Mouse (Mus musculus) left cerebral cortex, postnatal 4 days (tissue): ENCODE data around the gene Scarf1. TPM values are rescaled to one million over a fixed set of nuclear protein-coding genes. Genes with fewer than 3 reads are reported as not detected.
A peak's percentile ranks its signal among the peaks of the same experiment; 100 is the strongest.

Experiments
- DNase-seq: peaks from one replicate; pipeline ENCODE4 v3.0.0-alpha.2; 2022
- intact Hi-C: fragments of 180-260 bp; cut with DNase I; formaldehyde crosslinking; loops from one replicate; pipeline ENCODE4 v1.15.1; 2025
- total RNA-seq, 2 experiments: library from RNA; stranded (reverse); gene quantifications; 2 replicates each; pipeline ENCODE4 v1.2.3; 2021

The Scarf1 gene
- total RNA-seq, 2 experiments from 2014 or later, result 3.0 to 3.5 TPM

DNA sequence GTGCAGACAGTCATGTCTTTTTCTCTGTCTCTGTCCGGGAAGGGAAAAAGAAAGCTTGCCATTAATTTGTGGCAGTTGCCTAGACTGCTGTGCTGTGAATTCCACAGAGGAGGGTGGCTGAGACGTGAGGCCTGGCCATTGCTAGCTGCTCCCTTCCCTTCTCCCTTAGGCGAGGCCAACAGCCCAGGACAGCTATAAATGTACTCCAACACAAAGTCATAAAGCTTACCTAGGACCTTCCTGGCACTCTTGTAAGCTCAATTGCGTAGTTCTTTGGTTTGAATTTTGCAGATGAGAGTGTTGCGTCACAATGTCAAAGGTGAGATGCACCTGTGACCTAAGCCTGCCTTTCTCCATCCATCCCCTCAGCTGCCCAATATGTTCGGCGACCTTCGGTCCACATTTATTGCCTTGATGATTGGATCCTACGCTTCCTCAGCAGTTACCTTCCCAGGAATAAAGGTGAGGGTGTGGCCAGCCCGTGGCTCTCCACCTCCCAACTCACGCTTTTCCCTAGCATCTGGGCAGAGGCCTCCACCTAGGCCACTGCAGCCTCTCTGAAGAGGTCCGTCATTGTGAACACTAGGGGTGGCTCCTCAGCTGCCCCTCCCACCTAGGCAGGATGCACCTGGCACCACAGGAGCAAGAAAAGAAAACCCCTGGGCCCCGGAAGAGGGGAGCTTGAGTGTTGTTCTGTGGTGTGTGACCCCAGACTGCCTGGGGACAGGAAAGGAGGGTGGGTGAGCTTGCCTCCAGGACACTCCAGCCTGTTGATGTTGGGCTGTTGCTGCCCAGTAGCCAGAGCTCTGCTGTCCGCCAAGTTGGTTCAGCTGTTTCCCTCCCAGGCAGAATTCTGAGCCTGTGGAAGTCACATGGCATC is 47.4 kb downstream of the Scarf1 start:
- no peak for DNase-seq
- intact Hi-C loops, result no loop called here

DNA sequence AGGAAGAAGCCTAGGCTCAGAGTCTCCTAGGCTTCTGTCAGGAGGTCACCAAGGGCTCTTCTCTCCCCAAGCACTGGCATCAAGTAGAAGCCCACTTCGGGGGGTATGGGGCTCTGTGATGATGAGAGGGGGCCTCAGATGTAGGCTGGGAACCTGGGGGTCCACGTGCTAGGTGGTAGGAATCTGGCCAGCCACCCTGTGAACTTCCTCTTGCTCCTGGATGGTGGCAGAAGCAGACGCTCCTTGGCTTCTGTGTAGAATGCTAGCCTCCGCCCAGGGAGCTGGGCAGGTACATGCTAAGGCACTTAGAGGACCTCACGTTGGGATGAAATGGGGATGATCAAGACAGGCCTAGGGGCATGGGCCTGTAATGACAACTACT is 48.1 kb downstream of the Scarf1 start:
- intact Hi-C loops, result no loop called here

DNA sequence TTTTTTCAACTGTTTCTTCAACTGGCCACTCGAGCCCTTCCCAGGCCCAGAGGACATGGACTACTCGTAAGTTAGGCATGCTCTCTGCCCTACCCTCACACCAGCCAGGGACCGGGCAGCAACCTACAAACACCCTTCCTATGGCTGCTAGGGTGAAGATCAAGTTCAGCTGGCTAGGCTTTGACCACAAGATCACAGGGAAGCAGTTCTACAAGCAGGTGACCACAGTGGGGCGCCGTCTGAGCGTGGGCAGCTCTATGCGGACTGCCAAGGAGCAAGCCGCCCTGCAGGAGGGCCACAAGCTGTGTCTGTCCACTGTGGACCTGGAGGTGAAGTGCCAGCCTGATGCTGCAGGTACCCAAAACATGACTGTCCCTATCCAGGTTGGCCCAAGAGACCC is 49.5 kb downstream of the Scarf1 start:
- no peak for DNase-seq
- intact Hi-C loops, result no loop called here

More for the DNA sequence above, 48.1 kb downstream of the Scarf1 start:
- no peak for DNase-seq

DNA sequence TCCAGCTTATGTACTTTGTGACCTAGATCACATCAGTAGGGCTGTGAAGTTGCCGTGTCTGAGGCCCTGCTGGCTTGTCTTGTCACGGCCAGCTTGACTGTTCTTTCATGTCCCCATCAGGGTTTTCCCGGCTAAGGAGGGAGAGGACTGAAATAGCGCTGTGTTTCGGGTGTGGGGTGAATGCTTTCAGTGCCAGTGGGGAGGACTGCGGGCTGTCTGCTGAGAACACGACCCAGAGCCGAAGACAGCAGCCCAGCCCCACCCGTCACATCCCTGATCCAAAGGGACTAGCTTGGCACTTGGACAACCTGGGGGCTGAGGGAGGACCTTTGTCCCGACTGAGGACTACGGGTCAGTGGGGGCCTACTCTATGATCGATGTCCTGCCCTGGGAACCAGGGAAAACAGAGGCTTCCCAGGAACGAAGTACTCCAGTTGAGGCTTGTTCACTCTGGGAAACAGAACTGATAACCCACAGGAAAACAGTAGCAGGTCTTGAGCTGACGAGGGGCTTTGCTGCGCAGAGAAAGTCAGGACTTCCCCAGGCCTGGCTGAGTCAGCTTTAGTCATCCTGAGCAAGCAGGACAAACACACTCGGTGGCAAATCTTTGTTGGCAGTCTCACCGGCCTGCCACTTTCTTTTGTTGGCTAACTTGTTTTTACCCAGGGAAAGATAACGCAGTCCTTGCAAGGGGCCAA is 50.7 kb downstream of the Scarf1 start:
- intact Hi-C loops, result no loop called here
- no peak for DNase-seq

DNA sequence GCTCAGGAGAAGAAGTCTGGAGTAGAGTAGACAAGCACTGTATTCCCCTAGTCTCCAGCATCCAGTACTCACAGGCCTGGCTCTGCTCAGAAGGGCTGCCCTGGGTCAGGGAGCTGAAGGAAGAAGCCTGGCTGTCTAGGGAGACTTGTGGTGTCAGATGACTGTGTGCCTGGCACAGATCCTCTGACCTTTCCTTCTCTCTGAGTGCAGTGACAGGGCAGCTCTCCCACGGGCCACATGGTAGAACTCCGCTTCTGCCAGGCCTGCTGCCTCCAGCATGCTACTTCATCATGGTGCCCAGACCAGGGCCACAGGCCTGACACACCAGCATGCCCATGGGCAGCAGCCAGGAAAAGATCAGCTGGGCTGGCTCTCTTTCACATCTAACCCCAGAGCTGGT is 52.5 kb downstream of the Scarf1 start:
- peak; percentile 59 for DNase-seq
- intact Hi-C loops, result no loop called here

DNA sequence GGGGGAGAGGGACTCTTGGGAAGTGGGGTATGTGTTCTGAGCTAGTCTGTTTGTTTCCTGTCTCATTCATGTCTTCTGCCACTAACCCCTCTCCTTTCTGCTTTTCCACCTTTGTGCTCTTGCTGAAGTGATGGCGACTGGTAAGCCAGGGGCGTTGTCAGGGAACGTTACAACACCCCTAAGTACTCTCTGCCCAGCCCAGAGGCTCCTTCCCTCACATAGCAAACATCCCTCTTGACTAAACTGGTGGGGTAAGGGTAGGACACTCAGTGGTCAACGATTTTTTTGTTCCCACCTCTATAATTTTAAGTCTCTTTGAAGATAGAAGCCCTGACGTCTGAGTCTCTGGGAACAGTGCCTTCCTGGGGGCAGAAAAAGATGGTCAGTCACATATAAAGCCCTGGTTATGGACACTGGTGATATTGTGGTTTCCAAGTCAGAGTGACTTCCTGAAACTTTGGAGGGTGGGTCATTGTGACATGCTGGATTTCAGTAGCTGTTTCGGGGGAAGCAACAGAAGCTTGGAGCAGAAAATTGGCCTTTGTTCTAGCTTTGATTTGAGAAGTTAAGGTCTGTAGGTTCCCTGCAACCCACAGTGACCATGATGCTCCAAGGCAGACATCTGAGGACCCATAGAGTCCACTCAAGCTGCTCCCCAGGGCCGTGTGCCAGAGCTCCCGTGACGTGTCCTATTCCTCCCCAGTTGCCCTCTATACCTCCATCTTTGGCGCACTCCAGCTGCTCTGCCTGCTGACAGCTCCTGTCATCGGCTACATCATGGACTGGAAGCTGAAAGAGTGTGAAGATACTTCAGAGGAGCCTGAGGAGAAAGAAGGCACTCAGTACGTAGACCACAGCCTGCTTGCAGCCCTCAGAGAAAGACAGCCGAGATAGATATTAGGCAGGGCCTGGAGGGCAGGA is 53.2 kb downstream of the Scarf1 start:
- no peak for DNase-seq

DNA sequence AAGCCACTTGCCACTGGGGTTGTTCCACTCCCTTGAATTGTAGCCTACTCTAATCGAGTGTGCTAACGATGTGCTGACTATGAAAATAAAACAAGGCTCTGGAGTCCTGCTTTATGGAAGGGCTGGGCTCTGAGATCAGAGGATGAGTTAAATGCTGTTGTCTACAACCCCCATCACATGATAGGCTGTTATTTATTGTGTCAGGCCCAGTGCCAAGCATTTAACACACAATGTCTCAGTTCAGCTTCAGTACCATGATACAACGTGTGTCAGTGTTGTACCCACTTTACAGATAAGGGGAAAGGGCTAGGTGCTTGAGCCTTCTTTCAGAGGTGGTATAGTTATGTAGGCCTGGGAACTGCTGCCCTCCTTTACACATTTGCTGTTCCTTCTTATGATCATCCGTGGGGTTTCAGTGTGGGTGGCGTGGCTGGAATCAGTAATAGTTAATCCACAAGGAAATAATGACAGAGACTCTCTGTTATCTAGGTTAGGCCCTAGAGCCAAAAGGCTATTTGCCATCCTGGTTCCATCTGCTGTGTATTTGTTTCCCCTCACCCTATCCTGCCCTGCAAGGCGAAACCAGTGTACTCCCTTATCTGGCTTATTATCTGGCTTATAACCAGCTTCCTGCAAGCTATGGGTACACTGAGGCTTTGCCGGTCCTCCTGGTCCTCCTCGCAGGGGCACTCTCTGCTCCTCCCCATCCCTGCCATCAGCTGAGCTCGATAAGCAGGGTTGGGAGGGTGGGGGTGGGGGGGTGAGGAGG is 54.2 kb downstream of the Scarf1 start:
- intact Hi-C loops, result no loop called here
- no peak for DNase-seq

More for the DNA sequence above, 53.2 kb downstream of the Scarf1 start:
- intact Hi-C loops, result no loop called here

DNA sequence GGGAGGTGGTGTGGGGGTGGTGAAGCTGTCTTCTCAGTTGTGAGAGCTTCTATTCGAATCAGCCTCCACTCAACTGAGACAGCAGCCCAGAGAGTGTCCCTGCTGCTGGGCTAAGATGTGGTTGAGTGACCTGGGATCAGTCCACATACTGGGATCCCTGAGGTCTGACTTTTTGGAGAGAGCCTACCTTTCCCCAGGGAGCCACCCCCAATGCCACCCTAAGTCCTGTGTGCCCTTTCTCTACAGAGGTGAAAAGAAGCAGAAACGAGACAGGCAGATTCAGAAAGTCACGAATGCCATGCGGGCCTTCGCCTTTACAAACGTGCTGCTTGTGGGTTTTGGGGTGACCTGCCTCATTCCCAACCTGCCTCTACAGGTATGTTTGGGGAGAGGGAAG is 54.8 kb downstream of the Scarf1 start:
- DNase-seq, result no peak
- intact Hi-C loops, result no loop called here

DNA sequence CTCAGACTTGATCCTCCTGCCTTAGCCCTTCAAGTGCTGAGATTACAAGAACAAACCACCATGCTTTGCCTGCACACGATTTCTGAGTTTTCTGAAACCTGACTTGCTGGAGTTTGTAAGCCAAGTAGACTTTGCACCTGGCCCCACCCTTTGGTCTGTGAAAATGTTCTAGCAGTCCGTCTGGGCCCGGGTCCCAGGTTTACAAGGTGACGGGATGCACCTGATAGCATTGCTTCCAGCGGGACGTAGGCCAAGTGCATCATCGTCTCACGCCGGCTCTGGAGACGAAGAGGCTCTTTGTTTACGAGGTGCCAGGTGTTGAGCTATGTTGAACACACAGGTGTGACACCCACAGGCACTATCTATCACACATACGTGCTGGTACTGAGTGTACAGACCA is 55.6 kb downstream of the Scarf1 start:
- DNase-seq, result no peak
- intact Hi-C loops, result no loop called here

DNA sequence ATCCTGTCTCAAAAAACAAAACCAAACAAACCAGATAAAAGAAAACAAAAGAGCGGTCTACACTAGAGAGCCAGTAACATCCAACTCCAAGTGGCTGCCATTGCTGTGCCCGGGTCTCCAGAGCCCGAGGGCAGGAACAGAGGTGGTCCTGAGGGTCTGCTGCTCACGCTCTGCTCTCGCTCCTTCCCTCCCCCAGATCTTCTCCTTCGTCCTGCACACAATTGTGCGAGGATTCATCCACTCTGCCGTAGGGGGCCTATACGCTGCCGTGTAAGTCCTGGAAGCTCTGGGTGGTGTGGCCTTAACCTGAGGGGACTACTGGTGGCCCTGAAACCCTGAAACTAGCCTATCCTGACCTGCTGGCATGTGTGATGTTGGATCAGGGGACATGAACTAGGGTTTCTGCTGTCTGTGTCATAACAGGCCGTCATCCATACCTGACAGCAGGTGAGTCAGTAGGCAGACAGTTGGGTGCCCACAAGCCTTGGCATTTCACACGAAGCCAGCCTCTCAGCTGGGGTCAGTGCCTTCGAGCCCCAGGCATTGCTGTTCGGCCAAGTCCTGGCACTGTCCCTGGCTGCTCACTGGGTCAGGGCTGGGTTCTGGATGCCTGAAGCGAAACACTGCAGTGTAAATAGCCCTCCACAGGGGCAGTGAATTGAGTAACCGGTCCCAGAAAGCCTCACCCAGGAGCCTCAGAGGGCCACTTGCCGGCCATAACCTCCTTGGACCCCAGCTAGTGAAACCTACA is 57.2 kb downstream of the Scarf1 start:
- DNase-seq, result no peak
- intact Hi-C loops, result loop anchor here (5.0 kb wide), 1 partner anchor 38 kb away; the partner anchor contains the start of gene Slc43a2

DNA sequence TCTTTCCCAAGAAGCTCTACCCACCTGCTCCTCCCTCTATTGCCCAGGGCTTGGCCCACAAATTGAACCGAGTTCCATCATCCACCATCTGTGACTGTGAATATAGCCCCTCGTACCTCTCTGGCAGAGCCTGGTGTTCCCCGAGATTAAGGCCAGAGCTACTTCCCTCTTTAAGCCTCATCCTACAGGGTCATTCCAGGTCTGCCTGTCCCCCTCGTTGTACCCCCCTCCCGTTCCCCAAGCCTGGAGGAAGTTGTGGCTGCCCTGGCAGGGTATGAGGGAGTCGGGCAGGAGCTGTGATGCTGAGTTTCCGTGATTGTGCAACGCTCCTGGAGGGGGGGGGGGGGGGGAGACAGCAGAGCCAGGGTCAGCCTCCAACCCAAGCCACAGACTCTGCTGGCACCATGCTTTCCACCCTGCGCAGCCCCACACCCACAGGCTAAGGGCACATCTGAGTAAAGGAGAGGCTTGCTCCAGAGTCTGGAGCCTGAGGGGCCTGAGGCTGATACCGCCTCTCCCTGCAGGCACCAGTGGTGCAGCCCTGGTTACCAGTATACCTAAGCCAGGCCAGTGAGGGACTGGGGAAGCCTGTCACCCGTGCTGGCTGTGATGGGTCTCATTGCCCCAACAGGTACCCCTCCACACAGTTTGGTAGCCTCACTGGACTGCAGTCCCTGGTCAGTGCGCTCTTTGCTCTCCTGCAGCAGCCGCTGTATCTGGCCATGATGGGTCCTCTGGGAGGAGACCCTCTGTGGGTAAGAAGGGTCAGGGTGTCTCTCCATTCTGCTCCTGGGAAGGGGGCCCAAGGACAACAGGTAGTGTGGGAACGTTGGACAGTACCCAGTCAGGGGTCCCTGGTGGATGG is 58.0 kb downstream of the Scarf1 start:
- intact Hi-C loops, result loop anchor here (5.0 kb wide), 1 partner anchor 39 kb away; the partner anchor contains the start of gene Slc43a2

DNA sequence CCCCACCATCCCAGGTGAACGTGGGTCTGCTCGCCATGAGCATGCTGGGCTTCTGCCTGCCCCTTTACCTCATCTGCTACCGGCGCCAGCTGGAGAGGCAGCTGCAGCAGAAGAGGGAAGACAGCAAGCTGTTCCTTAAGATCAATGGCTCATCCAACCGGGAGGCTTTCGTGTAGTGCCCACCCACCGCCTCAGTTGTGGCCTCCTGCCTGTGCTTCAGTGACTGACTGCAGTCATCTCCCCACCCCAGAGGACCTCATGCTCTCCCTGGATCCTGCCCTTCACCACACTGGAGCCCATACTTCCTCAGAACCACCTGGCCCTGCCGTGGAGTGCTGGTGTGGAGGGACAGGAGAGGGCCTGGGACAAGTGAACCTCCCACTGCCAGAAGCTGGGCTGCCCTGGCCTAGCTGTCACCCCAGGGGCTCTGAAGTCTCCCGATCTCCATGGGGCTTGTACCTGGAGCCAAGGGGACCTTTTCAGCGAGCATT is 59.0 kb downstream of the Scarf1 start:
- DNase-seq, result peak; percentile 19
- intact Hi-C loops, result loop anchor here (5.0 kb wide), 1 partner anchor 40 kb away; the partner anchor contains the start of gene Slc43a2

More for the DNA sequence above, 58.0 kb downstream of the Scarf1 start:
- no peak for DNase-seq

DNA sequence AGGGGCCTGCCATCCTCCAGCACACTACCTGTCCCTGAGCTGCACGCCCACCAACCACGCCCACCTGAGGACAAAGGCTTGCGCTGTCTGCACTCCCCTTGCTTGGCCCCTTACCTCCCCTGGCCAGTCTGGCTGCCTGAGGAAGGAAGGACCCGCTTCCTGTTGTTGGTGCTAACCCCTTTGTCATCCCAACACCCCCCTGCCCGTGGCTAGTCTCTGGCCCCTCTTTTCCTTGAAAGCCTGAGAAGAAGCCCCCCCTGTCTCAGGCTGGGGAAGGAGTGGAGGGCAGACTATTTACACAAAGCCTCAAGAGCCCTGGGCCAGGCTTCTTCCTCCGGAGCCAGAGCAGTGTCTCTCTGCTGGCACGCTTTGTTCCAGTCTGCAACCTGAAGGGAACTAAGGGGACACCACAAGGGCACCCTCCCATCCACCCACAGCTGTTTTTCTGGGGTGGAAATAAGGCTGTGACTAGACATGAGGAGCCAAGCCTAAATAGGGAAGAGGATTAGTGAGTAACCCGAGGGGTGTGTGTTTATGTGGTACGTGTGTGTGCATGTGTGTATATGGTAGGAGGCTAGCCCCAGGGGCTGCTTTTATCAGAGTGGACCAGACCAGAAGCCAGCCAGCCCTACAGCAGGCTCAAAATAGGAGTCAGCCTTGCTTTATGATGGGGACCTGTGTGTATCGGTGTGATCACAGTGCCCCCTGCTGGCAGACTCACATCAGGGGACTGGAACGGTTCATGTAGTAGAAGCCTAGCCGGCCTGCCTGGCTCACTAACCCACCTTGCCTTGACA is 59.7 kb downstream of the Scarf1 start:
- intact Hi-C loops, result loop anchor here (5.0 kb wide), 1 partner anchor 41 kb away; the partner anchor contains the start of gene Slc43a2
- DNase-seq, result peak; percentile 96

DNA sequence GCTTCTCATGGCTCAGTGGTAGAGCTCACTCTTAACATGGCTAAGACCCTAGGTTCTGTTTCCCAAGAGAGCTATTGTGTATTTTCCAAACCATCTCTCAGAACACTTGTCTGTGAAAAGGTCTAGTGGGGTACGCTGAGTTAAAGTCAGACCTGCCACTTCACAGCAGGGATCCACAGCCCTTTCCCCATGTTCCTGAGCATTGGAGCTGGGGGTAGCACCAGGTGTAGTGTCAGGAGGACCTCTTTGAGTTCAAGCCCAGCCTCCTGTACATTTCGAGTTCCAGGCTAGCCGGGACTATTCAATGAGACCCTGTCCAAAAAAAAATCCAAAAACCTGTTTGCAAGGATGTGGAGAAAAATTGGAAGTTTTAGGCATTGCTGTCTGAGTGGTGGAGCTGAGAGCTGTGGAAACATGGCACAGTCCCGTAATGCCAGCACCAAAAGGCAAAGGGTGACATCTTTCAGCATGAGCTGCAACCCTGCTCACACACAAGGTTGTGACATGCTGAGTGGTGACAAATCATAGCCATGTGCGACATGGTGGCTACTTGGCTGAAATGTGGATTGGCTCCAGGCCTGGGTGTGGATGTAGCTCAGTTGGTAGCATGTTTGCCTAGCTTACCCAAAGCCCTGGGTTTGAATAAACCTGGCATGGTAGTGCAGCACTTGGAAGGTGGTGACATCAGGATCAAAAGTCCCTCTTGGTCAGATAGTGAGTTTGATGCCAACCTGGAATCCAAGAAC is 61.2 kb downstream of the Scarf1 start:
- DNase-seq, result no peak
- intact Hi-C loops, result loop anchor here (5.0 kb wide), 1 partner anchor 42 kb away; the partner anchor contains the start of gene Slc43a2

DNA sequence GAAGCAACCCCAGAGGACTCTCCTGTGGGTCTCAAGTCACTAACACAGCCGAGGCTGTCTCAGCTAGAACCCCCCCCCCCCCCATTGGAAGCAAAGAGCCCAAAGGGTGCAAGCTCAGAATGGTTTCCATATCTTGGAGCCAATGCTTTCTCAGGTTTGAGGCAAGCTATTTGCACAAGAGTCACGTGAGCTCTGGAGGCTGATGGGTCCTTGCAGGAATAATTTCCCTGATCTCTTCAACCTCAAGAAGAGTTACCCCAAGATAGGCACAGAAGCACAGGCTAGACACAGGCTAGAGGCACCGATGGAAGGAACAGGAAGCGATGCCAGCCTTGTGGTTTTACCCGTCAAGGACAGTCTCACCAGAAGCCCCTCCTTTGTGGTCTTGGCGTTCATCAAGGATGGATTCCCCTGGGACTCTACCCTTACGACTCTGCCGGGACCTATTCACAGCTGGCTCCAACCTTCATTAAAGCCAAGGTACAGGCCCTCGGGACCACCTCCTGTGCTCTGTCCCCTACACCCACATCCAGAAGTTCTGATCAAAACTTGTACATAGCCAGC is 62.3 kb downstream of the Scarf1 start:
- DNase-seq, result no peak
- intact Hi-C loops, result no loop called here
